Mouse (Mus musculus): ENCODE results near the gene Hist1h3a. TPM values are rescaled to one million over a fixed set of nuclear protein-coding genes. Genes with fewer than 3 reads are reported as not detected.
"Not testable (repeated sequence)": the region's sequence is repeated elsewhere in the genome, so short reads cannot be mapped to it uniquely, and the experiment has no call there.

Hist1h3a gene
- polyA plus RNA-seq, 1 experiment, result 29.4 TPM

DNA sequence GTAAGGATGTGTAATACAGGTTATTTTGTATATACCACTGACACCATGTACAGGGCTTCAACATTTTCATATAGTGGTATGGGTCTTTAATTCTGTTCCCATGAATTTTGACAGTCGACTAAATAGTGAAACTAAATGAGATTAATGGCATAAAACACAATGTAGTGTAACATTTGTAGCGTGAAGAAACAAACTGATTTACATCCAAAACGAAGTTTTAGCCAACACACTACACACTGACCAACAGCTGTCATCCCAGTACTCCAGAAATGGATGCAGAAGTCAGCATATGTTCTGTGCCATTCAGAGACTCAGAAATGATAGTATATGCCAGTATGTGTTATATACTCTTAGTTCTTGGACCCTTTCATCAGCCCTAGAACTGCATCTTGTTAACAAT, 4.3 kb downstream of the Hist1h3a start:
- H3K4me3 ChIP-seq (ENCODE audit: control insufficient read depth, low read depth, low read length), result no peak overlapping the region; the same call in 1 of the 2 replicates
- no peaks in the 10 kb centered on the region for H3K27me3 ChIP-seq (ENCODE audit: control insufficient read depth, insufficient read depth, low read length)
- H3K36me3 ChIP-seq (ENCODE audit: control insufficient read depth, insufficient read depth, low read length), result no peaks in the 10 kb centered on the region
- peaks cover 2% of the 10 kb centered on the region; the same call in 1 of the 2 replicates for H3K4me1 ChIP-seq (ENCODE audit: control insufficient read depth, insufficient read depth, low read length)
- TF ChIP-seq POLR2A (IDR thresholded peaks at IDR 0.05; ENCODE audit: control insufficient read depth, low read depth, low read length) (no peak), CTCF (IDR thresholded peaks at IDR 0.05; ENCODE audit: control insufficient read depth, insufficient read depth, insufficient replicate concordance, low read depth, low read length) (no peak)
- H3K27ac ChIP-seq (ENCODE audit: control insufficient read depth, insufficient read depth, low read depth, low read length), result no peak overlapping the region

DNA sequence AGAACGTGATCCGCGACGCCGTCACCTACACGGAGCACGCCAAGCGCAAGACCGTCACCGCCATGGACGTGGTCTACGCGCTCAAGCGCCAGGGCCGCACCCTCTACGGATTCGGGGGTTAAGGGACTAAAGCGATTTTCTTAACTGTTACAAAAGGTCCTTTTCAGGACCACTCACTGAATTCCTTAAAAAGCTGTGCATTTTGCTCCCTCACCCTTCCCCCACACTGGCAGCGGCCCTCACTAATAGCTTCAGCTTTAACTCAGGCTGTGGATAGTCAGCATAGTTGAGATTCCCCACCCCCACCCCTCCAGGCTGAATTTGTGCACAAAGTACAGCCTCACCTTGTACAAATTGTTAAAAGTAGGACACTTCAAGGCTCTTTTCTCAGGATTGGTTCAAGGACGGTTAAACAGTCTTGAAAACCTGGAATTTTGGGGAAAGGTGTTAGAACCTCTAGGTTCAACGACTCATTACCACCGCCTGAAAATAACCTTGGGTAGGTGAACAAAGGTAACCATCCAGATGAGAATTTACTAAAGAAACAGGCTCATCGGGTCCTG, 4.9 kb downstream of the Hist1h3a start:
- H3K4me3 ChIP-seq (ENCODE audit: control insufficient read depth, low read depth, low read length), result peak overlapping the region; percentile 68
- H3K27ac ChIP-seq (ENCODE audit: control insufficient read depth, insufficient read depth, low read depth, low read length), result peak overlapping the region; percentile 81
- no peaks in the 10 kb centered on the region for H3K36me3 ChIP-seq (ENCODE audit: control insufficient read depth, insufficient read depth, low read length)
- TF ChIP-seq CTCF (IDR thresholded peaks at IDR 0.05; ENCODE audit: control insufficient read depth, insufficient read depth, insufficient replicate concordance, low read depth, low read length) (no peak), POLR2A (IDR thresholded peaks at IDR 0.05; ENCODE audit: control insufficient read depth, low read depth, low read length) (no peak)
- H3K27me3 ChIP-seq (ENCODE audit: control insufficient read depth, insufficient read depth, low read length), result no peaks in the 10 kb centered on the region
- H3K4me1 ChIP-seq (ENCODE audit: control insufficient read depth, insufficient read depth, low read length), result peaks cover 4% of the 10 kb centered on the region; the same call in 1 of the 2 replicates

DNA sequence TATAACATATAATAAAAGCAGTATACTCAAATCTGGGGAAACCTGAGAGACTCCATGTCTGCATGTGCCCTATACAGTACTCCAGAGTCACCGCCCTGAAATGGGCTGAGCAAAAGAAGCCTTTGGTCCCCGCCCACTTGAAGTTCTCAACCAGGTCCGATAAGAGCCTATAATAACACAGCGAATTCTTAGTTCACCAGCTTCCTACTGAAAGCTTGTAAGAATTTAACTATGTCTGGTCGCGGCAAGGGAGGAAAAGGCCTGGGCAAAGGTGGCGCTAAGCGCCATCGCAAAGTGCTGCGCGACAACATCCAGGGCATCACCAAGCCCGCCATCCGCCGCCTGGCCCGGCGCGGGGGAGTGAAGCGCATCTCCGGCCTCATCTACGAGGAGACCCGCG, 5.4 kb downstream of the Hist1h3a start, which contains the start of gene Hist1h4b:
Gene Hist1h4b, plus strand, starts transcription at position 224 of the 400 bp plus-strand sequence.
- no peak; the same call in 1 of the 2 replicates for TF ChIP-seq POLR2A (IDR thresholded peaks at IDR 0.05; ENCODE audit: control insufficient read depth, low read depth, low read length)
- no peak for TF ChIP-seq CTCF (IDR thresholded peaks at IDR 0.05; ENCODE audit: control insufficient read depth, insufficient read depth, insufficient replicate concordance, low read depth, low read length)
- Histone ChIP-seq H3K4me3 (ENCODE audit: control insufficient read depth, low read depth, low read length) (peak within 1 kb of the TSS; percentile 68), H3K4me1 (ENCODE audit: control insufficient read depth, insufficient read depth, low read length) (peaks cover 4% of the 10 kb centered on the region; the same call in 1 of the 2 replicates), H3K27ac (ENCODE audit: control insufficient read depth, insufficient read depth, low read depth, low read length) (peak within 1 kb of the TSS; percentile 81), H3K36me3 (ENCODE audit: control insufficient read depth, insufficient read depth, low read length) (no peaks in the 10 kb centered on the region), H3K27me3 (ENCODE audit: control insufficient read depth, insufficient read depth, low read length) (no peaks in the 10 kb centered on the region)

DNA sequence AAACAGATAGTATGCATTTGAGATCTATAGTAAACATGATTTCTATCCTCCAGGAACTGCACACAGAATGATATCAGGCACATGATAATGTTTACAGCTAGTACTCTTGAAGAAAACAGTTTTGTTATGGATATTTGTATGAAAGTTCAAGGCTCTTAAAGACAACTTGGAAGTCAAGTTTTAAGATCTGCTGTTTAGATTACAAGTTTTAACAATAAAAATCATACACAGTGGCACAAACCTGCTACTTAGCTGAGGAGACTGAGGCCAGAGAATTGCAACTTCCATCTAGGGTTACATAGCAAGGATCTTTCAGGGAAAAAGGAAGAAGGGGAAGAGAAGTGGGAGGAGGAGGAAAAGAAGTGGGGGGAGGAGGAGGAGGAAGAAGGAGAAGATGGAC, 7.2 kb downstream of the Hist1h3a start:
- no peaks in the 10 kb centered on the region for H3K36me3 ChIP-seq (ENCODE audit: control insufficient read depth, insufficient read depth, low read length)
- no peak overlapping the region for H3K27ac ChIP-seq (ENCODE audit: control insufficient read depth, insufficient read depth, low read depth, low read length)
- peaks cover 4% of the 10 kb centered on the region for H3K4me1 ChIP-seq (ENCODE audit: control insufficient read depth, insufficient read depth, low read length)
- H3K4me3 ChIP-seq (ENCODE audit: control insufficient read depth, low read depth, low read length), result no peak overlapping the region
- no peak for TF ChIP-seq POLR2A (IDR thresholded peaks at IDR 0.05; ENCODE audit: control insufficient read depth, low read depth, low read length)
- TF ChIP-seq CTCF (IDR thresholded peaks at IDR 0.05; ENCODE audit: control insufficient read depth, insufficient read depth, insufficient replicate concordance, low read depth, low read length), result no peak
- no peaks in the 10 kb centered on the region for H3K27me3 ChIP-seq (ENCODE audit: control insufficient read depth, insufficient read depth, low read length)

DNA sequence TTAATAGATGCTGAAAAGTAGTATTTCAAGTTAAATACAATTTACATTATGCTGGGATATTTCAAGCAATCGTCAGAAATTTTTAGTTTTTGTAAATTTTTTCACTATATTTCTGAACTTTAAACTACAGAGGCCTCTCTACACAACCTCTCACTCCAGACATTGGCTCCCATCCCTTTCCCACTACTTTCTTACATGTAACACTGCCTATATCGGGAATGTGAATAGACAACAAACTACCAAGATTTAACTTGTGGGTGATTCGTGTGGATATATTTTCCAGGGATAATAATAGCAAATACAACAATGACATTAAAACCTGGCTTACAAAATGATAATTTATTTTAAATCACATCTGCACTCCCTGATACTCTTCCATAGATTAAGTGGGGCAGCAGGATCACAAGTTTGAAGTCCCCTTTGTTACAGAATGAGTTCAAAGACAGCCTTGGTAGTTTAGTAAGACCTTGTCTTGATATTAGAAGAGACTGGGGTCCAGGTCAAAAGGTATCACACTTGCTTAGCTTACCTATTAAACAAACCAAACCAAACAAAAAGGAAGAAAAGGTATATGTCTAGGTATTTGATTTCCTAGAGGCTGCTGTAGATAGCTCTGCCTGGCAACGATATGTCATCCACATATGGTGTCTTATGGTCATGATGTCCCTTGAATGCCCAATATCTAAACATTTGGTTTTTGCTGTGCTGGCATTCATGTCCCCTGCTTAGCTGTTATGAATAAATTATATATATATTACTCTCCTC, 8.7 kb downstream of the Hist1h3a start:
- Histone ChIP-seq H3K4me1 (ENCODE audit: control insufficient read depth, insufficient read depth, low read length) (peaks cover 2% of the 10 kb centered on the region), H3K27me3 (ENCODE audit: control insufficient read depth, insufficient read depth, low read length) (no peaks in the 10 kb centered on the region), H3K36me3 (ENCODE audit: control insufficient read depth, insufficient read depth, low read length) (no peaks in the 10 kb centered on the region), H3K27ac (ENCODE audit: control insufficient read depth, insufficient read depth, low read depth, low read length) (no peak overlapping the region), H3K4me3 (ENCODE audit: control insufficient read depth, low read depth, low read length) (no peak overlapping the region)
- TF ChIP-seq CTCF (IDR thresholded peaks at IDR 0.05; ENCODE audit: control insufficient read depth, insufficient read depth, insufficient replicate concordance, low read depth, low read length) (no peak), POLR2A (IDR thresholded peaks at IDR 0.05; ENCODE audit: control insufficient read depth, low read depth, low read length) (no peak)

DNA sequence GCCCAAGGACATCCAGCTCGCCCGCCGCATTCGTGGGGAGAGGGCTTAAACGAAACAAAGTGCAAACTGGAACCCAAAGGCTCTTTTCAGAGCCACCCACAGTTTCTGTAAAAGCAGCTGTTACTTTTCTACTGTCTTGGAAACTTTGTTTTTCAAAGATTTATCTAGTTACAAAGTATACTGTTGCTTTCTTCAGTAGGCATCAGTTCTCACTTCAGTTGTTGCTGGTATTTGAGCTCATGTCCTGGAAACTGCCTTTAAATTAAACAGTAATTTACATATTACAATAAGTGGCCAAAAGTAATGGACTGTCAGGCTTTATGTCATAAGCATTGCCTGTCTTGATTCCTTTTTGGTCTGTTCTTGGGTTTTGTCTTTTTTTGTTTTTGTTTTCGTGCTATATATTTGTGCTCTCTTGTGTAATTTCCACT, 9.4 kb downstream of the Hist1h3a start:
- Histone ChIP-seq H3K36me3 (ENCODE audit: control insufficient read depth, insufficient read depth, low read length) (no peaks in the 10 kb centered on the region), H3K4me1 (ENCODE audit: control insufficient read depth, insufficient read depth, low read length) (peaks cover 2% of the 10 kb centered on the region), H3K4me3 (ENCODE audit: control insufficient read depth, low read depth, low read length) (peak overlapping the region; percentile 25; the same call in 1 of the 2 replicates), H3K27me3 (ENCODE audit: control insufficient read depth, insufficient read depth, low read length) (no peaks in the 10 kb centered on the region), H3K27ac (ENCODE audit: control insufficient read depth, insufficient read depth, low read depth, low read length) (peak overlapping the region; percentile 54; the same call in 1 of the 2 replicates)
- TF ChIP-seq CTCF (IDR thresholded peaks at IDR 0.05; ENCODE audit: control insufficient read depth, insufficient read depth, insufficient replicate concordance, low read depth, low read length) (no peak), POLR2A (IDR thresholded peaks at IDR 0.05; ENCODE audit: control insufficient read depth, low read depth, low read length) (no peak)

DNA sequence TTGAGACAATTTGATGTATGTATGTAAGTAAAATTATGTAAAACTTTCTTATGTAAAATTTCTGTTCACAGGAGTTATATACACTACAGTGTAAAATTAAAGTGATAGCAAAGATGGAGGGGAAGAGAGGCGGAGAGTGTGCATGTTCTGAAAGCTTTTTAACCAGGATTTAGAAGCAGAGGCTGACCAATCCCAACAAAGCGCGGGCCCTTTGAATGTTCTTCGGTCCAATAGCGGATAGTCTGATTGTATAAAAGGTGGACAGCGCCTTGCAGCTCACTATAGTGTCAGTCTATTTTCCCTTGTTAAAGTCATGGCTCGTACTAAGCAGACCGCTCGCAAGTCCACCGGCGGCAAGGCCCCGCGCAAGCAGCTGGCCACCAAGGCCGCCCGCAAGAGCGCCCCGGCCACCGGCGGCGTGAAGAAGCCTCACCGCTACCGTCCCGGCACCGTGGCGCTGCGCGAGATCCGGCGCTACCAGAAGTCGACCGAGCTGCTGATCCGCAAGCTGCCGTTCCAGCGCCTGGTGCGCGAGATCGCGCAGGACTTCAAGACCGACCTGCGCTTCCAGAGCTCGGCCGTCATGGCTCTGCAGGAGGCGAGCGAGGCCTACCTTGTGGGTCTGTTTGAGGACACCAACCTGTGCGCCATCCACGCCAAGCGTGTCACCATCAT, 10.0 kb downstream of the Hist1h3a start, which contains the start of gene Hist1h3b:
Gene Hist1h3b, plus strand, starts transcription at position 201 of the 675 bp plus-strand sequence.
- H3K27me3 ChIP-seq (ENCODE audit: control insufficient read depth, insufficient read depth, low read length); H3K36me3 ChIP-seq (ENCODE audit: control insufficient read depth, insufficient read depth, low read length); H3K4me1 ChIP-seq (ENCODE audit: control insufficient read depth, insufficient read depth, low read length): not testable (repeated sequence)
- peak within 1 kb of the TSS; percentile 78 for H3K27ac ChIP-seq (ENCODE audit: control insufficient read depth, insufficient read depth, low read depth, low read length)
- H3K4me3 ChIP-seq (ENCODE audit: control insufficient read depth, low read depth, low read length), result peak within 1 kb of the TSS; percentile 60
